Mouse (Mus musculus) layer of hippocampus, adult 9-10 months (tissue): Measurements from ENCODE around the gene Cenpt.

Experiments used
- DNase-seq: peaks from one replicate; pipeline ENCODE4 v3.0.0; 2022; ENCODE audit warnings: low spot score

The Cenpt gene

GRCm38 (mm10) chr8:105805346-105805745 is 47.7 kb downstream of the Cenpt start:
- DNase-seq, result no peak

GRCm38 (mm10) chr8:105804797-105805196 is 48.3 kb downstream of the Cenpt start:
- DNase-seq, result no peak

DNA sequence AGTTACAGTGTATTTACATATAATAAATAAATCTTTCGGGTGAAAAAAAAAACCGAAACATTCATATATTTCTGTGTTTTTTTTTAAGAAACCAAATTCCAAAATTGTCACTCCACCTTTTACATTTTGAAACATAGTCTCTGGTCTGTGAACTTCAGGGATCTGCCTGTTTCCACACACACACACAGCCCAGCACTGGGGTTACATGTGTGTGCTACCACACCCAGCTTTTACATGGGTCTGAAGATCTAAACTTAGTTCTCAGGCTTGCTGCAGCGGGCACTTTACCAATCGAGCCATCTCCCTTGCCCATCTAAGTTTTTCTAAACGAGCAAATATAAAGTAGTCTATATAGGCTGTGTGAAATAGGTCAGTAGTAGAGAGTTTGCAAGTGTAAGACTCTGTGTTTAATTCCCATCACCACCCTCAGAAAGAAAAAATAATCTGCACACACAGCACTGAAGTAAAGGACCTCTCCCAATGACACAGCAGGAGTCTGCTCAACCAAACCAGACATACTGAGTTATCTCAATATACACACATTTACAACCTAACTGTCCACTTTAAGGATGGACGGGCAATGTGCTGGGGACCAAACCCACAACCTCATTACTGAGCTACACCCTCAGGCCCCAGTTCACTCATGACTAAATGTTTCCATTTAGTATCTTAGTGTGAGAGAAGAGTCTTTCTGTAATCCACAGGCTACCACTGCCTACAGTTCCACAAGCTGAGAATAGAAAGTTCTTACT is 51.7 kb downstream of the Cenpt start:
- DNase-seq, result no peak

- no peak for DNase-seq
Observed at GRCm38 (mm10) chr8:105799091-105799812, 53.8 kb downstream of the Cenpt start.

DNA sequence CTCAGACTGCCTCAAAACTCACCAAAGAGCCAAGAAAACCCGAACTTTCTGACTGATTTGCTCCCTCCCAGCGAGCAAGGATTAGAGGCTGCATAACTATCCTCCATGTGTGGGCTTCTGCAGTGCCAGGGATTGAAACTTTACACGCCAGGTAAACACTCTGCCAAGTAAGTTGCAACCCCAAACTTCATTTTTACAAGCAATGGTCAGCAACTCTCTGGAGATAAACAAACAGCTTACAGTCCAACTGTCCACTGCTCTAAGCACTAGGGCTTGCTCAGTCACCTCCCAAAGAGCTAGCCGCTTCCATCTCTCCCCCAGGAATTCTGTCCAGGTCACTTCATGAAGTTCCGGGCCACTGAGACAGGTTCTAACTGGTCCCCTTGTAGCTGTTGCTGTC is 54.7 kb downstream of the Cenpt start:
- DNase-seq, result no peak

DNA sequence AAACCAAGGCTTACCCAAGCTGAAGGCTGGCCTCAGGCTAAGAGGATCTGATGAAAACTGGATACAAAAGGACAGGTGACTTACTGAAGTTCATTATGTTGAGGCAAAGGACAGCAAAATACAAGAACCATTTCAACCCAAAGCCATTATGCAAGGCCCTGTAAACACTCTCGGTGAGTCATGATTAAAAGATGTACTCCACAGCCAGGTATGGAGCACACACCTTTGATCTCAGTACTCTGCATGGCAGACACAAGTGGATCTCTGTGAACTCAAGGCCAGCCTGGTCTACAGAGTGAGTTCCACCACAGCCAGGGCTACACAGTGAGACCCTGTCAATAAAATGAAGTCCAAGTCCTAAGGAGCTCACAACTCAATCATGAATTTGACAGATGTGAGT is 57.3 kb downstream of the Cenpt start:
- DNase-seq, result no peak
